Mouse (Mus musculus): ENCODE results near the gene Prmt3.

DNA sequence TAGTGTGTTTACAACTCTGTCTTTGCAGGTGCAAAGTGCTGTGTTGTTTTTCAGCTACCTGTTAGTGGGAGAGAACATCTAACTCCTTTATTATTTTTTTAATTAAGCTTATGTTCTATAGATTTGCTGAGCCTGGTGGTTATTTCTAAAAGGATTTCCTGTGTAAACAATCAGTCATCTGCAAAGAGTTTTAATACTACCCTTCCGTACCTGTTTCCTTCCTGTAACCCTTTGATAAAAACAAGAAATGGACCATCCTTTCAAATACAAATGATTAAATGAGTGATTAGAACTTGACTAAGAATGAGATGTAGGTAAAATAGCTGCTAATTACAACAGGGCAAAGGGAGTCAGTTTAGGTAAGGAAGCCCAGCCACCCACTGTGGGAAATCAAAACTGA, 43.2 kb downstream of the Prmt3 start:
- no peak for TF ChIP-seq TAL1 (IDR thresholded peaks at IDR 0.05; ENCODE audit: low read length)
- no peak for TF ChIP-seq GATA1 (IDR thresholded peaks at IDR 0.05; ENCODE audit: low read length)
